Comparison of ENCODE assay signal across 12 mouse cellular contexts in the genomic region with DNA sequence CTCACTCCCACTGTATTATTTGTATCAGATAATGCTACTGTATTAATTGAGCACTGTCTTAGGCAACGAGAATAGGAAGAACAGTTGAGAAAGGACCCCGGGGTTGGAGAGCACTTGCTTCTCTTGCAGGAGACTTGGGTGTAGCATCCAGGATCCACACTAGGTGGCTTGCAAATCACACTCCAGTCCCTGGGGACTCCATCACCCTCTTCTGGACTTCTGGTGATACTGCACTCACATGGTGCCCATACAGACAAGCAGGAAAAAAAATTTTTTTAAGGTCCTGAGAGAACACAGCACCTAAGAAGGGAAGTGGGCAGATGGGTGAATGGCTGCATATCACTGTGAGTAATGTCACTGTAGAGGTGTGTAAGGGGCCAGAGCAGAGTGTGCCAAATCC.
DNase-seq lines count a peak whose midpoint lies in the region; ATAC-seq and TF ChIP-seq lines count a peak whose summit lies in the region.
"Had no signal": no experiment of that assay in that cellular context is flagged by ENCODE, and none has a peak within 500 bp of the region (broad histone marks: within the 10 kb centered on the region; RNA-seq: fewer than 3 reads in every experiment).

No protein-coding gene starts in this region.

- H3K9ac ChIP-seq in liver, postnatal 0 days (replicated peaks) = no peak overlapping the region
- H3K9ac ChIP-seq in liver, embryonic 12.5 days = no peak overlapping the region
- no peak overlapping the region for H3K9ac ChIP-seq in embryonic facial prominence, embryonic 13.5 days
- H3K9ac ChIP-seq: hindbrain, embryonic 14.5 days; stomach, embryonic 15.5 days had no signal

- WGBS in liver, postnatal 0 days (ENCODE audit: insufficient replicate concordance) = 73% methylated on average over 2 of the region's 2 CpGs
- 58% methylated on average over 2 of the region's 2 CpGs for WGBS in liver, embryonic 12.5 days (ENCODE audit: insufficient replicate concordance)
- 86% methylated on average over 2 of the region's 2 CpGs for WGBS in embryonic facial prominence, embryonic 13.5 days

- no peak for DNase-seq in gastrocnemius, adult 2 months
- no peak for DNase-seq in gastrocnemius, postnatal 14 days
- DNase-seq in liver, postnatal 0 days = no peak
- DNase-seq in splenic B cell, adult 2 months (ENCODE audit: low read depth, low spot score) = peak; percentile 36
- DNase-seq in thymus, postnatal 4 days = no peak
- DNase-seq in layer of hippocampus, postnatal 10 days (ENCODE audit: low spot score in 2 of 2) = no peak
- DNase-seq: layer of hippocampus, postnatal 36 days had no signal

- peak; percentile 15; the same call in 1 of the 2 replicates for TF ChIP-seq CTCF in gastrocnemius, adult 2 months (IDR thresholded peaks at IDR 0.05)
- TF ChIP-seq CTCF in liver, postnatal 0 days (IDR thresholded peaks at IDR 0.05; ENCODE audit: low read depth) = peak; percentile 52

- H3K9me3 ChIP-seq in liver, postnatal 0 days (ENCODE audit: low read length) = no peaks in the 10 kb centered on the region
- no peaks in the 10 kb centered on the region for H3K9me3 ChIP-seq in liver, embryonic 12.5 days (replicated peaks)
- H3K9me3 ChIP-seq in embryonic facial prominence, embryonic 13.5 days = no peaks in the 10 kb centered on the region
- H3K9me3 ChIP-seq: stomach, embryonic 15.5 days had no signal

- intact Hi-C loops in gastrocnemius, adult 2 months (cut with DNase I) = loop anchor here (10.0 kb wide), 1 partner anchor 122 kb away; no protein-coding TSS in a partner anchor
- intact Hi-C loops in gastrocnemius, postnatal 14 days (cut with DNase I; ENCODE audit: low total_unique reads) = no loop called here

- H3K27me3 ChIP-seq in liver, postnatal 0 days (ENCODE audit: insufficient read depth, low read length) = no peaks in the 10 kb centered on the region; the same call in 1 of the 2 replicates
- 0 out of 2 replicates have a peak, but pooled peaks cover 3% of the 10 kb centered on the region for H3K27me3 ChIP-seq in liver, embryonic 12.5 days (replicated peaks)
- H3K27me3 ChIP-seq in embryonic facial prominence, embryonic 13.5 days = no peaks in the 10 kb centered on the region
- no peaks in the 10 kb centered on the region; the same call in 1 of the 2 replicates for H3K27me3 ChIP-seq in splenic B cell, adult 2 months (ENCODE audit: control insufficient read depth, insufficient read depth, low read length, poor library complexity, severe bottlenecking)
- H3K27me3 ChIP-seq: stomach, embryonic 15.5 days had no signal

- ATAC-seq in liver, postnatal 0 days = no peak
- no peak for ATAC-seq in liver, embryonic 12.5 days
- no peak for ATAC-seq in embryonic facial prominence, embryonic 13.5 days (ENCODE audit: insufficient number of reproducible peaks, insufficient read depth, low FRiP score, low TSS enrichment, low read depth)

- H3K4me3 ChIP-seq in gastrocnemius, adult 2 months = no peak overlapping the region
- no peak overlapping the region for H3K4me3 ChIP-seq in liver, postnatal 0 days (ENCODE audit: low read depth, low read length)
- H3K4me3 ChIP-seq in liver, embryonic 12.5 days = no peak overlapping the region
- H3K4me3 ChIP-seq in embryonic facial prominence, embryonic 13.5 days = no peak overlapping the region
- H3K4me3 ChIP-seq: myocyte; stomach, embryonic 15.5 days had no signal

- peak overlapping the region; percentile 72 for H3K27ac ChIP-seq in gastrocnemius, adult 2 months
- no peak overlapping the region for H3K27ac ChIP-seq in liver, postnatal 0 days (ENCODE audit: low read depth)
- no peak overlapping the region for H3K27ac ChIP-seq in liver, embryonic 12.5 days
- 0 out of 2 replicates have a peak overlapping the region, but pooled peaks have one; percentile 28 for H3K27ac ChIP-seq in embryonic facial prominence, embryonic 13.5 days
- H3K27ac ChIP-seq: hindbrain, embryonic 14.5 days; stomach, embryonic 15.5 days had no signal

- H3K4me1 ChIP-seq in liver, postnatal 0 days (ENCODE audit: insufficient read depth) = peaks cover 7% of the 10 kb centered on the region; the same call in 1 of the 2 replicates
- H3K4me1 ChIP-seq in liver, embryonic 12.5 days = 0 out of 2 replicates have a peak, but pooled peaks cover 3% of the 10 kb centered on the region
- H3K4me1 ChIP-seq in embryonic facial prominence, embryonic 13.5 days = peaks cover 35% of the 10 kb centered on the region

- no peak overlapping the region for H3K4me2 ChIP-seq in liver, postnatal 0 days (ENCODE audit: low read depth, low read length)
- H3K4me2 ChIP-seq in liver, embryonic 12.5 days = no peak overlapping the region
- H3K4me2 ChIP-seq in embryonic facial prominence, embryonic 13.5 days = no peak overlapping the region
- H3K4me2 ChIP-seq: hindbrain, embryonic 14.5 days; stomach, embryonic 15.5 days had no signal

- TF ChIP-seq EP300 in liver, postnatal 0 days (IDR thresholded peaks at IDR 0.05; ENCODE audit: low read depth) = no peak

- H3K36me3 ChIP-seq in liver, postnatal 0 days (replicated peaks; ENCODE audit: insufficient read depth, low read length) = no peaks in the 10 kb centered on the region
- H3K36me3 ChIP-seq in liver, embryonic 12.5 days = no peaks in the 10 kb centered on the region
- H3K36me3 ChIP-seq in embryonic facial prominence, embryonic 13.5 days = no peaks in the 10 kb centered on the region
- no peaks in the 10 kb centered on the region for H3K36me3 ChIP-seq in splenic B cell, adult 2 months (ENCODE audit: control insufficient read depth, insufficient read depth, low read length, poor library complexity, severe bottlenecking)
- H3K36me3 ChIP-seq: stomach, embryonic 15.5 days had no signal

Comparison
In these comparisons a context has a peak if more than half of its experiments do, and no peak if none do; other contexts are left out.
1. H3K27ac ChIP-seq: peak in gastrocnemius, adult 2 months (single experiment) and embryonic facial prominence, embryonic 13.5 days (single experiment); none in liver, postnatal 0 days (single experiment) and liver, embryonic 12.5 days (single experiment).